Mouse (Mus musculus) bone marrow, adult 2 months (tissue): ENCODE data around the gene Ppp3ca.

Experiments used
- CTCF ChIP-seq: fragments of 200-500 bp; IDR thresholded peaks from 2 replicates; pipeline ENCODE4 v1.5.1; 2011; ENCODE audit warnings: low read length, control low read depth; ENCODE audit not compliant: control insufficient read depth, insufficient read depth
- POLR2A ChIP-seq: fragments of 200-500 bp; IDR thresholded peaks from 2 replicates; pipeline ENCODE4 v1.6.1; 2011; ENCODE audit warnings: low read depth, mild to moderate bottlenecking, control low read depth, low read length, borderline replicate concordance; ENCODE audit not compliant: control insufficient read depth

- TF ChIP-seq CTCF, result no peak
- no peak for TF ChIP-seq POLR2A
Measured at GRCm38 (mm10) chr3:136769486-136769882, 99.6 kb downstream of the Ppp3ca start.
